Mouse (Mus musculus) cerebellum, adult 18-20 months (tissue): Measurements from ENCODE around the gene Nova2.

Experiments
- DNase-seq, 2 experiments: peaks; one replicate each; pipeline ENCODE4 v3.0.0; 2021

The Nova2 gene

GRCm38 (mm10) chr7:19012882-19013281 lies 87.2 kb downstream of the Nova2 start:
- no peak for DNase-seq

GRCm38 (mm10) chr7:19014452-19014851 lies 88.8 kb downstream of the Nova2 start:
- DNase-seq = no peak
